Mouse (Mus musculus): ENCODE results near the gene Gprc5a. TPM values are rescaled to one million over a fixed set of nuclear protein-coding genes. Genes with fewer than 3 reads are reported as not detected.

Gene Gprc5a
- polyA plus RNA-seq, 1 experiment: 46.0 TPM

DNA sequence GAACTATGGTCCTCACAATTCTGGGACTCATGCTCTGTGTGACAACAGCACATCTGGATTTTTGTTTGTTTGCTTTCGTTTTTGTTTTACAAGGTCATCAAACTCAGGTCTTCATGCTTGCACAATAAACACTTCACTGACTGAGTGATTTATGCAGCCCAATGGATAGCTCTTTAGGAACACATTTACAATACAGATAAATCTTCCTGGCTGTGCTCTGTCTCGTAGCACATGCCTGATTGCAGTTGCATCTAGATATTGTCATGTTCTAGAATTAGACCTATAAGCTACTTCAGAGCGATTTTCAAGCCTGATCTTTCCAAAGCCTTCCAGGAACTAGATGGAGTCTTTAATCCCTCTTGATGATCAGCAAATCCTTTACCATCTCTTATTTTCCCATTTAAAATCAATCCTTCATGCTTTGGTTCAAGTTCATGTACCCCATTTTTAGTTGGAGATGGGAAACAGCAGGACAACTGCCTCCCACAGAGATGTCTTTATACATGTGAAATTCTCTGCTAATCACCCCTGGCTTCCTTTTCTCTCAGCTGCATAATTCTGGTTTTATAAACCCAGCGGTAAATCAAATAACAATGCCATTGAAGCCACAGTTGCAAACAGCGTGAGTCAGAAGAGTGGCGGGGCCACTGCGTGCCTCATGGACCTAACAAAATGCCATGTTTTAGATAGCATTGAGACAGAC lies 47.1 kb downstream of the Gprc5a start:
- Histone ChIP-seq H3K4me1 (ENCODE audit: control insufficient read depth, insufficient read depth, low read length) (no peaks in the 10 kb centered on the region), H3K27ac (ENCODE audit: insufficient read depth, low read length) (no peak overlapping the region), H3K9me3 (replicated peaks; ENCODE audit: control insufficient read depth, insufficient read depth, low read length, poor library complexity, severe bottlenecking) (0 out of 2 replicates have a peak, but pooled peaks cover 5% of the 10 kb centered on the region), H3K9ac (ENCODE audit: low read depth, poor library complexity, severe bottlenecking) (no peak overlapping the region), H3K4me3 (ENCODE audit: low read depth, low read length) (no peak overlapping the region), H3K27me3 (ENCODE audit: control insufficient read depth, insufficient read depth, low read length, poor library complexity, severe bottlenecking) (no peaks in the 10 kb centered on the region), H3K36me3 (ENCODE audit: control insufficient read depth, insufficient read depth, low read length, poor library complexity, severe bottlenecking) (no peaks in the 10 kb centered on the region)
- TF ChIP-seq EP300 (IDR thresholded peaks at IDR 0.05; ENCODE audit: insufficient read depth, low read depth, low read length): no peak
- no peak for TF ChIP-seq POLR2A (IDR thresholded peaks at IDR 0.05; ENCODE audit: insufficient read depth, low read length)
- TF ChIP-seq CTCF (IDR thresholded peaks at IDR 0.05; ENCODE audit: low read depth, low read length): no peak

- H3K4me1 ChIP-seq (ENCODE audit: control insufficient read depth, insufficient read depth, low read length): no peaks in the 10 kb centered on the region
- no peak overlapping the region for H3K9ac ChIP-seq (ENCODE audit: low read depth, poor library complexity, severe bottlenecking)
- H3K27ac ChIP-seq (ENCODE audit: insufficient read depth, low read length): no peak overlapping the region
- H3K36me3 ChIP-seq (ENCODE audit: control insufficient read depth, insufficient read depth, low read length, poor library complexity, severe bottlenecking): no peaks in the 10 kb centered on the region
- H3K4me3 ChIP-seq (ENCODE audit: low read depth, low read length): no peak overlapping the region
- no peaks in the 10 kb centered on the region for H3K27me3 ChIP-seq (ENCODE audit: control insufficient read depth, insufficient read depth, low read length, poor library complexity, severe bottlenecking)
- 0 out of 2 replicates have a peak, but pooled peaks cover 5% of the 10 kb centered on the region for H3K9me3 ChIP-seq (replicated peaks; ENCODE audit: control insufficient read depth, insufficient read depth, low read length, poor library complexity, severe bottlenecking)
- TF ChIP-seq EP300 (IDR thresholded peaks at IDR 0.05; ENCODE audit: insufficient read depth, low read depth, low read length) (no peak), POLR2A (IDR thresholded peaks at IDR 0.05; ENCODE audit: insufficient read depth, low read length) (no peak)
Observed at GRCm38 (mm10) chr6:135113114-135113436, 47.6 kb downstream of the Gprc5a start.

DNA sequence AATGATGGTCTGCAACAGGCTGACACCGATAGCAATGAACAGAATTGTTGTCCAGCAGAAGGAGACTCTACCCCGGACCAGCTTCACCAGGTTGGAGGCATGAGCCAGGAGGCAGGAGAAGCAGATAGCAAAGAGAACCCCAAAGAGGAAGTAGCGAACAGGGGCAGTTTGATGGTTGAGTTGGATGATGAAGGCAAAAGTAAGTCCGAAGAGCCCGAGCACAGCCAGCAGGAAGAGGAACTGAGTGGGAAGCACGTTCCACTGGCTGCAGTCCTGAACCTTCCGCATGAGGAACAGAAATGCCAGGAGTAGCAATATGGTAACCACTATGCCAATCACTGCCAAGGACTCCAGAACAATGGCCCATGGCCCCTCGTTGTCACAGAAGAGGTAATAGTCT lies 51.0 kb downstream of the Gprc5a start:
- no peak overlapping the region for H3K9ac ChIP-seq (ENCODE audit: low read depth, poor library complexity, severe bottlenecking)
- H3K36me3 ChIP-seq (ENCODE audit: control insufficient read depth, insufficient read depth, low read length, poor library complexity, severe bottlenecking): no peaks in the 10 kb centered on the region
- no peaks in the 10 kb centered on the region for H3K4me1 ChIP-seq (ENCODE audit: control insufficient read depth, insufficient read depth, low read length)
- TF ChIP-seq POLR2A (IDR thresholded peaks at IDR 0.05; ENCODE audit: insufficient read depth, low read length) (no peak), CTCF (IDR thresholded peaks at IDR 0.05; ENCODE audit: low read depth, low read length) (no peak), EP300 (IDR thresholded peaks at IDR 0.05; ENCODE audit: insufficient read depth, low read depth, low read length) (no peak)
- H3K4me3 ChIP-seq (ENCODE audit: low read depth, low read length): no peak overlapping the region
- H3K27me3 ChIP-seq (ENCODE audit: control insufficient read depth, insufficient read depth, low read length, poor library complexity, severe bottlenecking): no peaks in the 10 kb centered on the region; the same call in 1 of the 2 replicates
- H3K27ac ChIP-seq (ENCODE audit: insufficient read depth, low read length): no peak overlapping the region
- H3K9me3 ChIP-seq (replicated peaks; ENCODE audit: control insufficient read depth, insufficient read depth, low read length, poor library complexity, severe bottlenecking): peaks cover 5% of the 10 kb centered on the region; the same call in 1 of the 2 replicates

DNA sequence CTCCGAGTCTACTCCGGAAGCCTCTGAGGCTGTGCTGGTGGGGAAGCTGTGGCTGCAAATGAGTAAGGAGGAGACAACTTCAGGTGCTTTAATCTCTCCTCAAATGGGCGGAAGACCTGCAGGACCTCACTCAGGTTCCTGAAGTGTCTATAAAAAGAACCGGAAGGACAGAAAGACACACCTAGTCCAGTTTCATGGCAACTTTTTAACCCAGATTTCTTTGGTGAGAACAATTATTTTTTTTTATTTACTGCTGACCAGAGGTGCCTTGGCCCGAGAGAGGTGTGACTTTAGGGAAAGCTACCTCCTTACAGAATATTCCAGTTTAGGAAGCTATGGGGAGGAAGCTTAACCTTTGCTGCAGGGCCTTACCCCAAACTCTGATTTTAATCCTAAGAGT lies 52.7 kb downstream of the Gprc5a start, which contains the start of gene Gprc5d:
Gene Gprc5d (minus strand): TSS at position 101 of the 400 bp plus-strand sequence.
- no peaks in the 10 kb centered on the region; the same call in 1 of the 2 replicates for H3K27me3 ChIP-seq (ENCODE audit: control insufficient read depth, insufficient read depth, low read length, poor library complexity, severe bottlenecking)
- no peaks in the 10 kb centered on the region for H3K4me1 ChIP-seq (ENCODE audit: control insufficient read depth, insufficient read depth, low read length)
- H3K9ac ChIP-seq (ENCODE audit: low read depth, poor library complexity, severe bottlenecking): no peak within 1 kb of the TSS
- no peak within 1 kb of the TSS for H3K27ac ChIP-seq (ENCODE audit: insufficient read depth, low read length)
- H3K9me3 ChIP-seq (replicated peaks; ENCODE audit: control insufficient read depth, insufficient read depth, low read length, poor library complexity, severe bottlenecking): peaks cover 5% of the 10 kb centered on the region; the same call in 1 of the 2 replicates
- no peak for TF ChIP-seq CTCF (IDR thresholded peaks at IDR 0.05; ENCODE audit: low read depth, low read length)
- no peak for TF ChIP-seq EP300 (IDR thresholded peaks at IDR 0.05; ENCODE audit: insufficient read depth, low read depth, low read length)
- no peaks in the 10 kb centered on the region for H3K36me3 ChIP-seq (ENCODE audit: control insufficient read depth, insufficient read depth, low read length, poor library complexity, severe bottlenecking)
- H3K4me3 ChIP-seq (ENCODE audit: low read depth, low read length): no peak within 1 kb of the TSS

DNA sequence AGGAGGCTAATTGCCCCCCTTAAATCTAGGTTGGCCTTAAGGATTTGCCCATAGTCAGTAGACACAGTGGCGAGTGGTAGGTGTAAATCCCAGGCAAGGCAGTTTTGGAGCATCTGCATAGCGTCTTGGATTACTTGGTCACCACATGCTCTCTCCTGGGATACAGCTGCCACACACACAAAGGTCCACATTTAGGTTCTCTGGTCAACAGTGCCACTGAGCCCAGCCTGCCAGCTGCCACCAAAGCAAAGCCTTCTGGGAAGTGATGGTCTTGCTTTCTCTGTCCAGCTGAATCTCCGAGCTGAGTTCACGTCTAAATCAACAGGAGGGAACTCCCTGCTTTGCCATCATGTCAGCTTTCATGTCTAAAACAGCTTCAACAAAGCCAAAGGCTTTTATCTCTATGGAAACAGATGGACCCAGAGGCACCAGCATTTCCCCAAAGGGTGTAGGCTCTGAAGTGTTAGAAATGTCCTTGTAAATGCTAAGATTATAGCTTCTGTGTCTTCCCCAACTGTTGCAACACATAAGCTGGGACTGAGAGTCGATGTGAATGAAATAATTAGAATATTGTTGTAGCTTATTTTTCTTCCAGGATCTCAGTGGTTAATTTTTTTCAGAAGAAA lies 59.4 kb downstream of the Gprc5a start:
- Histone ChIP-seq H3K9me3 (replicated peaks; ENCODE audit: control insufficient read depth, insufficient read depth, low read length, poor library complexity, severe bottlenecking) (no peaks in the 10 kb centered on the region), H3K27me3 (ENCODE audit: control insufficient read depth, insufficient read depth, low read length, poor library complexity, severe bottlenecking) (no peaks in the 10 kb centered on the region; the same call in 1 of the 2 replicates), H3K4me3 (ENCODE audit: low read depth, low read length) (no peak overlapping the region), H3K27ac (ENCODE audit: insufficient read depth, low read length) (no peak overlapping the region), H3K9ac (ENCODE audit: low read depth, poor library complexity, severe bottlenecking) (no peak overlapping the region), H3K4me1 (ENCODE audit: control insufficient read depth, insufficient read depth, low read length) (no peaks in the 10 kb centered on the region), H3K36me3 (ENCODE audit: control insufficient read depth, insufficient read depth, low read length, poor library complexity, severe bottlenecking) (no peaks in the 10 kb centered on the region)
- TF ChIP-seq EP300 (IDR thresholded peaks at IDR 0.05; ENCODE audit: insufficient read depth, low read depth, low read length) (no peak), CTCF (IDR thresholded peaks at IDR 0.05; ENCODE audit: low read depth, low read length) (no peak), POLR2A (IDR thresholded peaks at IDR 0.05; ENCODE audit: insufficient read depth, low read length) (no peak)

GRCm38 (mm10) chr6:135133086-135133485 lies 67.6 kb downstream of the Gprc5a start:
- TF ChIP-seq POLR2A (IDR thresholded peaks at IDR 0.05; ENCODE audit: insufficient read depth, low read length): no peak
- Histone ChIP-seq H3K9ac (ENCODE audit: low read depth, poor library complexity, severe bottlenecking) (no peak overlapping the region), H3K36me3 (ENCODE audit: control insufficient read depth, insufficient read depth, low read length, poor library complexity, severe bottlenecking) (no peaks in the 10 kb centered on the region), H3K4me1 (ENCODE audit: control insufficient read depth, insufficient read depth, low read length) (peaks cover 1% of the 10 kb centered on the region), H3K9me3 (replicated peaks; ENCODE audit: control insufficient read depth, insufficient read depth, low read length, poor library complexity, severe bottlenecking) (no peaks in the 10 kb centered on the region), H3K4me3 (ENCODE audit: low read depth, low read length) (no peak overlapping the region), H3K27me3 (ENCODE audit: control insufficient read depth, insufficient read depth, low read length, poor library complexity, severe bottlenecking) (no peaks in the 10 kb centered on the region), H3K27ac (ENCODE audit: insufficient read depth, low read length) (no peak overlapping the region)
